12 mouse cellular contexts compared by ENCODE assay signal in the genomic region with DNA sequence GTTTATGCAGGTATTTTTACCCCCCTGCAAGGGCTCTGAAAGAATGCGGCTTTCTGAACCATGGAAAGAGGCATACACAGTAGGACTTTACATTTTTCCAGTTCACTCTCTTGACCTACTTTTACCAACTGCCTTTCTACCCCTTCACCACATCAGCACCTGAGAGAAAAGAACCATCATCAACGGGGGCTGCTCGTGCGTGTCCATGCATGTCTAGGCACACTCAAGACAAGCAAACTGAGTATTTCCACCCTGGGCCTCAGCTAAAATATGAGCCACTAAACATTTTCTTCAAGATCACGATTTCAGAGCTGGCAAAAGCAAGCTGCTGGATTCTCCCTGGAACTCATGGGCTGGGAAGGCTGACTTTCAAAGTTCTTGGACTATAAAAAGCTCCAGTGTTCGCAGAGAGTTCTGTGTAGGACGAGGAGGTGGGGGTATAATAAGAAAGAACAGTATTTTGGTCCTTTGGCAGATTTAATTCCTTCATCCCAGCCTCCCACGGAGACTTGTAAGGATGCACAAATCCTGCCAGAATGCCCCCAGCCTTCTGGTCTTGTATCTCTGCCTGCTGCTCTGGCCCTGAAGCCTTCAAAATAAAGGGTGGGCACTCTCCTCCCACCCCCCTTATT.
DNase-seq lines count a peak whose midpoint lies in the region; ATAC-seq and TF ChIP-seq lines count a peak whose summit lies in the region.
"Had no signal": no experiment of that assay in that cellular context is flagged by ENCODE, and none has a peak within 500 bp of the region (broad histone marks: within the 10 kb centered on the region; RNA-seq: fewer than 3 reads in every experiment).

No protein-coding gene starts in this region.

- peaks cover 7% of the 10 kb centered on the region; the same call in 1 of the 2 replicates for H3K4me1 ChIP-seq in forebrain, postnatal 0 days (ENCODE audit: insufficient read depth)
- peaks cover 5% of the 10 kb centered on the region for H3K4me1 ChIP-seq in forebrain, embryonic 13.5 days
- H3K4me1 ChIP-seq: intestine, embryonic 15.5 days; neural tube, embryonic 12.5 days had no signal

- H3K36me3 ChIP-seq in forebrain, postnatal 0 days (ENCODE audit: insufficient read depth), result no peaks in the 10 kb centered on the region
- H3K36me3 ChIP-seq in forebrain, embryonic 13.5 days (ENCODE audit: poor library complexity, severe bottlenecking), result no peaks in the 10 kb centered on the region
- H3K36me3 ChIP-seq: intestine, embryonic 15.5 days; neural tube, embryonic 12.5 days had no signal

- no peak for TF ChIP-seq CTCF in forebrain, postnatal 0 days (IDR thresholded peaks at IDR 0.05; ENCODE audit: low read depth)

- H3K9ac ChIP-seq in forebrain, postnatal 0 days, result no peak overlapping the region
- no peak overlapping the region for H3K9ac ChIP-seq in forebrain, embryonic 13.5 days
- H3K9ac ChIP-seq: intestine, embryonic 15.5 days; neural tube, embryonic 12.5 days had no signal

- WGBS in forebrain, postnatal 0 days, result 55% methylated on average over 8 of the region's 8 CpGs
- 71% methylated on average over 8 of the region's 8 CpGs for WGBS in forebrain, embryonic 13.5 days

- H3K9me3 ChIP-seq in forebrain, postnatal 0 days (ENCODE audit: low read length), result no peaks in the 10 kb centered on the region
- no peaks in the 10 kb centered on the region for H3K9me3 ChIP-seq in forebrain, embryonic 13.5 days (replicated peaks)
- H3K9me3 ChIP-seq: intestine, embryonic 15.5 days; neural tube, embryonic 12.5 days had no signal

- ATAC-seq in forebrain, postnatal 0 days, result peak; percentile 40; the same call in 1 of the 2 replicates
- no peak for ATAC-seq in forebrain, embryonic 13.5 days
- ATAC-seq: intestine, embryonic 15.5 days had no signal

- DNase-seq in forebrain, postnatal 0 days, result peak; percentile 8
- DNase-seq in right cerebral cortex, adult 18-20 months, result peak; percentile 83
- DNase-seq in right cerebral cortex, postnatal 4 days, result no peak
- DNase-seq in left cerebral cortex, adult 9 months (ENCODE audit: low spot score in 2 of 2), result peak; percentile 74 to 79
- DNase-seq in thymus, postnatal 10 days (ENCODE audit: low spot score in 2 of 2), result peak; percentile 12 to 17
- DNase-seq in adrenal gland, adult 8-10 months, result no peak
- no peak for DNase-seq in embryo, embryonic 9.5 days (ENCODE audit: extremely low spot score)
- DNase-seq: gastrocnemius, postnatal 25 days; liver had no signal

- H3K27me3 ChIP-seq in forebrain, postnatal 0 days (ENCODE audit: insufficient read depth, low read length), result no peaks in the 10 kb centered on the region
- H3K27me3 ChIP-seq in forebrain, embryonic 13.5 days, result no peaks in the 10 kb centered on the region
- H3K27me3 ChIP-seq: intestine, embryonic 15.5 days; neural tube, embryonic 12.5 days had no signal

- H3K27ac ChIP-seq in forebrain, postnatal 0 days (ENCODE audit: low read depth, low read length), result peak overlapping the region; percentile 35; the same call in 1 of the 2 replicates
- no peak overlapping the region for H3K27ac ChIP-seq in forebrain, embryonic 13.5 days
- H3K27ac ChIP-seq: intestine, embryonic 15.5 days; neural tube, embryonic 12.5 days had no signal

- H3K4me2 ChIP-seq in forebrain, postnatal 0 days (ENCODE audit: low read depth), result no peak overlapping the region
- H3K4me2 ChIP-seq in forebrain, embryonic 13.5 days, result no peak overlapping the region
- H3K4me2 ChIP-seq: intestine, embryonic 15.5 days; neural tube, embryonic 12.5 days had no signal

- no peak overlapping the region for H3K4me3 ChIP-seq in forebrain, postnatal 0 days (ENCODE audit: low read depth, low read length)
- H3K4me3 ChIP-seq in forebrain, embryonic 13.5 days, result no peak overlapping the region
- H3K4me3 ChIP-seq: intestine, embryonic 15.5 days; neural tube, embryonic 12.5 days had no signal

Comparison
In these comparisons a context has a peak if more than half of its experiments do, and no peak if none do; other contexts are left out.
1. DNase-seq: peak in forebrain, postnatal 0 days (single experiment), right cerebral cortex, adult 18-20 months (single experiment), left cerebral cortex, adult 9 months (2 of 2) and thymus, postnatal 10 days (2 of 2); none in right cerebral cortex, postnatal 4 days (single experiment), adrenal gland, adult 8-10 months (single experiment) and embryo, embryonic 9.5 days (single experiment).